Mouse (Mus musculus): Measurements from ENCODE around the gene Rasa4.

- TF ChIP-seq CTCF (conservative IDR thresholded peaks at IDR 0.05; ENCODE audit: insufficient read depth, insufficient read length, low read depth, low read length) (peak; percentile 73), POLR2A (IDR thresholded peaks at IDR 0.05; ENCODE audit: low read depth, low read length) (no peak)
These were observed 54.0 kb downstream of the Rasa4 start for GRCm38 (mm10) chr5:136137658-136138274.
